Mouse (Mus musculus) spleen, postnatal 14 days (tissue): Measurements from ENCODE around the gene Arhgef19.

Experiments used
- DNase-seq, 2 experiments: peaks; one replicate each; pipeline ENCODE4 v3.0.0; 2021 to 2022; ENCODE audit warnings: low spot score in 2 of 2

The Arhgef19 gene

DNA sequence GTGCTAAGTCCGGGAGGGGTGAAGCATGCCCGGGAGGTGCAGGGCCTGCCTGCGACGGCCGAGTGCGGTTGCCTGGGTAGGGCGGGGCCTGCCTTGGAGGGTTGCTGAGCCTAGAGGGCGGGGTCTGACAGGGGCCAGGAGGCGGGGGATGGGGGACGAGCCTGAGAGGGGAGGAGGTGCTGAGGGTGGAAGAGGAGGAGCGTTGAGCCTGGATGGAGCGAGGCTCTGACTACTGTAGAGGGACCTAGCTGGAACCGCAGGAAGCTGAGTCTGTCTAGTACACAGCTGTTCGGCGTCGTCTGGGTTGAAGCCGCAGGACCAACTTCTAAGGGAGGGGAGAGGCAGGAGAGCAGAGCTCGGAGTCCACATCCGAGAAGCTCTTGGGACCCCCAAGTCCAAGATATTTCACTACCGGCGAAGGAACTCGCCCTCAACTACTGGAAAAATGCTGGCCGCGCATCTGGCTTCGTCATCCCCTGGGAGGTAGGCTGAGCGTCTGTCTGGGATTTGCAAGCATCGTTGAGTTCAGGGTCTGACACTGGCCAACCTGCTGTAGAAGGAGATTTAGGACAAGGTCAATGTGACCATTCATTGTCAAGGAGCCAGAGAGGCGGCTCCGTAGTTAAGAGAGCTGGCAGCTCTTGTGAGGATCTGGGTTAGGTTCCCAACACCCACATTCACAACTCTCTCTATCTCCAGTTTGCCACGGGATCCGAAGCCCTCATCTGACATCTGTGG, at the start of gene Arhgef19:
TSS of gene Arhgef19 (plus strand) at position 112 of the 738 bp plus-strand sequence.
- DNase-seq = peak; percentile 52 to 55

DNA sequence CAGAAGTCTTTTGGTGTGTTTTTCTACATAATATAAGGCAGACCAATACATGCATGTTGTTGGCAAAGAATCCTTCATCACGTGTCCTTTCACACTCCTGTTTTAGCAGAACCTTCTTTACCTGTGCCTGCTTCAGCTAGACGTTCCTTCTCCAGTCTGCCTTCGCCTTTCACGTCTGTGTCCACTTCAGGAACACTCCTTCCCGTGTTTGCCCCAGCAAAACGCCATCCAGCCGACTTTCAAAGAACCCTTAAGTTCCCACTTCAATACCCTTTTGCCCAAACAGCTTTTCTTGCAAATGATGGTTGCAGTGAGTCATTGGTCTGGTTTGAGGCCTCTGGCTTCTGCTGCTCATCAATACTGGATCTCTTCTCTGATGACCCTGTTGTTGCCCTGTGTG, 48.0 kb upstream of the Arhgef19 start:
- DNase-seq = no peak

DNA sequence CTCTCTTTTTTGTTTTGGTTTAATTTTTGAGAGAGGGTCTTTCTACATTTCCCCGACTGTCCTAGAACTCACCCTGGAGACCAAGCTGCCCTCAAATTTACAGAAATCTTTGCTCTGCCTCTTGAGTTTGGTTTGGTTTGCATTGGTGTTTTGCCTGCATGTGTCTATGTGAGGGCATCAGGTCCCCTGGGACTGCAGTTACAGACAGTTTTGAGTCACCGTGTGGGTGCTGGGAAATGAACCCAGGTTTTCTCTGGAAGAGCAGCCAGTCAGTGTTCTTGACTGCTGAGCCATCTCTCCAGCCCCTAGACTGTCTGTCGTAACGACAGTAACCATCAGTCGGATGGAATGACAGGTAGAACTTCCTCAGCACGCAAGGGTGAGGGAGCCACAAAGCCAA, 44.7 kb upstream of the Arhgef19 start:
- DNase-seq = no peak

DNA sequence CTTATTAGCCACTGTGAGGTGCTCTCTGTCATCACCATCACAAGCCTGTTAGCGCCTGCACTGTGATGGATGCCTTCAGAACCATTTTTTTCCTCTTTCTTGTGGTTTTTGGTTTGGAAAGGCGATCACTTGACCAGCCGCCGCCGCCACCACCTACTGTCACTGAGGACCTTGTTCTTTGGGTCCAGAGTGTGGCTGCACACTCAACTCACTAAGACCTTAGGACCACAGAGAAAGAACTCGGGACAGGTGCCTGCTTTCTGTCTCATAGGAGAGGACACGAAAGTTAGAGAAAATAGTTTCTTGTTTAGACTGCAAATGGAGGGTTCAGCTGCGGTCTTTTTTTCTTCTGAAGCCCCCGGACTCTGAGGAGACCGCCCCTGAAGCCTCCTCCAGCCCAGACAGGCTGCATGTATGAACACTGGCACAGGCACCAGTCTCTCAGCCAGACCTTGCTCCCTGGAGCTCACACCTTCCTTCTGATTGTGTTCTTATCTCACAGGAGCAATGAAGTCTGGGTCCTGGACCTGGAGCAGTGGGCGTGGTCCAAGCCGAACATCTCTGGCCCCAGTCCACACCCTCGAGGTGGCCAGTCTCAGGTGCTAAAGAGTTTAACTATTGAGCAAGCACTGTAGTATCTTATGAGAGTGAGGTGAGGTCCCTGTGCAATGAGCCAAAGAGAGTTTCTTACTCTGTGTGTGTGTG, 42.2 kb upstream of the Arhgef19 start:
- no peak for DNase-seq

DNA sequence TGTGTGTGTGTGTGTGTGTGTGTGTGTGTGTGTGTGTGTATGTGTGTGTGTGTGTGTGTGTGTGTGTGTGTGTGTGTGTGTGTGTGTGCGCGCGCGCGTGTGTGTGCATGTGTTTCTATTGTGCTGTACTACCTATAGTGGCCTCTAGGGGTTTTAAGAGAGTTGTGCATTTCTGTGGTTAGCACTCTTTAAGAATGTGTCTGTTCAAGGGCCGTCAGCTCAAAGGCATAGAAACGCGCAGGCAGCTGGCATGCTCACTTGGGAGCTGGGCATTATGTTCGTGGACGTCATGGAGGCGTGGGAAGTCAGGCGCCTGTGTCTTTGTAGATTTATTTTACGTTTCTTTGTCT, 41.6 kb upstream of the Arhgef19 start:
- DNase-seq = no peak

DNA sequence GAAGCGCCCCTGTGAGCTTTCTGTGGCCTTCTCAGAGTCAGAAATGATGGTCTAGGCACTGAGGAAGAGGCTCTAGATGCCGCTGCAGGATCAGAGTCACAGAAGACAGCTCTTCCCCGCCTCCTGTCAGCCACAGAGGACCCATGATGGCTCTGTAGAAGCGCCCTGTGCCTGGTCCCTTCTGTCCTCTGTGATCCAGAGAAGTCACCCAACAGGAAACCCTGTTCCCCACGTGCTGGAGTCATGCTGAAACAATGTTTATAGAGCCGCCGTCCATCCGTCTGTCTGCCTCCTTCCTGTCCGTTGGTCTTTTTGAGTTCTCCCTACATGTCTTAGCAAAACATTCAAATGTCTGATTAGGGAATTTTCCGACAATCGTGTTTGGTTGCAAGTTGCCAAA, 38.4 kb upstream of the Arhgef19 start:
- DNase-seq = no peak

DNA sequence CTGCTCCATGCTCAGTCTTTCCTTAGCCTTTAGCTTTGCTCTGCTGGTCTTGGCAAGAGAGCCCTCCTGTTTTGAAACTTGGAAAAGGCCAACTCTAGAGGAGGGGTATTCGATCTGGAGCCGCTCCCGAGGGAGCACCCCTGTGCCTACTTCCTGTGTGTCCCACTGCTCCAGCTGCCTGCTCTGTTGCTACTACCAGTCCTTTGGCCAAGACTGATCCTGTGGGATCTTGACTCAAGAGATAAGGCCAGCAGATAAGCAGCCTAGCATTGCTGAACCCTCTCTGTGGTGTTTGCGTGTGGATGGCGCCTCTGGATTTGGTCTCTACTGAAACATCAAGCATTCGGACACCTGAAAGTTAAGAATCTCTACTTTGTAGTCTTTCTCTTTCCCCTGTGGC, 37.1 kb upstream of the Arhgef19 start:
- DNase-seq = no peak

DNA sequence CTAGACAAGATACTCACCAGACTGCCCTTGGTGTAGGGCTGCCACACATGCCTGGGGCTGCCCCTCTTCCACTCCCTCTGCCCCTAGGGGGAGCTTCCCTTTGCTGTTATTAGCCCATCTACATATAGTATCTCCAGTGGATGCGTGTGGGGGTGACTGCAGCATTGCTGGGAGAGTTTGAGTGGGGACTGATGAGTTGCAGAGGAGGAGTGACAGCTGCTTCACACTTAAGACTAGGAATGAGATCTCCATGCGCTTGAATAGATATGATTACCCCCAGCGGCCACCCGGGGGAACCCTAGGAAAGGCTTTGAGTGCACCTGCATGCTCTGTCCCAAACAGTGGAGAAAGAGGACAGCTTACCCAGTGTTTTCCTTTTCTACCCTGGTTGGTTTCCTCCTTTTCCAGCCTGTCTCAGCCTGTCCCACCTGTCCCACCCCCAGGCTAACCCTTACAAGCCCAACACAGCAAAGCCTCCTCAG, 34.7 kb upstream of the Arhgef19 start:
- DNase-seq = no peak

DNA sequence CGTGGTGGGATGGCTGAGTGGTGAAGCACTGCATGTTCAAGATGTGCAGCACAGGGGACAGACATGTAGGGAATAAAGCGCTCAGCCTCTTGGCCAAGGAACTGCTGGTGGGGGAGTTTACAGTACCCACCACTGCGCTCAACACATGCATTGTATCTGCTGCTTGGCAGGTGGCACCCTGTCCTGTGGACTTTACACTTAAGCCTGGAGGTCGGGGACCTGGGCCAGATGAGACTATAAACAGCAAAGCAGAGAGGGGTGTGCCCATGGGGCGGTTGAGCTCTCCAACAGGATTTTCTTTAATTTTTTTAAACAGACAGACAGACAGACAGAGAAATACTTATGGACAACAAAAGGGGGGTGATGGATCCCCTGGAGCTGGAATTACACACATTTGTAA, 32.2 kb upstream of the Arhgef19 start:
- DNase-seq = no peak

DNA sequence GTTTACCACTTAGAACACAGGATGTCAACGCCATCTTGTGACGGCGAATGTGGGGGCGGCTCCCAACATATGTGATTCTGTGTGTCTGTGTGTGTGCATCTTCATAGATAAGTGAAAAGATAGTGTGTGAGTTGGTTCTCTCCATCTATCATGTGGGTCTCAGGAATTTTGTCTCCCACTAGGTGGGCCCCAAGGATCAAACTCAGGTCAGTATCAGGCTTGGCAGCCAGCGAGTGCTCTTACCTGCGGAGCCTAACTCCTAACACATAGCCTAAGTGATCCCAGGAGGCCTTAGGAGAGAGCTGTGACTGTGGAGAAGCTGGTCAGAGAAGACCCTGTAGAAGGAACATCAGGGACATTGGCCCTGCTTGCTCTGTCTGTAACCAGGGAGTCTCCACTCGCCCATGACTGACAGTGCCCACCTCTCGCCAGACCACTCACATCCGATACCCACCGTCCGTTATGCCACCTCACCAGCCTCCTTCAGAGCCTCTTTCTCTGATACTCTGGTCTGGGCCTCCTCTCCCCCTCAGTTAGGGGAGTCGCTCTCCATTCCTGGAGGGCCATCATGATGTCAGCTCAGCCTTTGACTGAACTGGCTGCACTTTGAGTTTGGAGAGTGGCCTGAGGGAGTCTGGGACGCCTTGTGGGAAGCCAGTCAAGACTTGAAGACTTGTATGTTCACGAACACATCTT, 28.6 kb upstream of the Arhgef19 start:
- DNase-seq = no peak

DNA sequence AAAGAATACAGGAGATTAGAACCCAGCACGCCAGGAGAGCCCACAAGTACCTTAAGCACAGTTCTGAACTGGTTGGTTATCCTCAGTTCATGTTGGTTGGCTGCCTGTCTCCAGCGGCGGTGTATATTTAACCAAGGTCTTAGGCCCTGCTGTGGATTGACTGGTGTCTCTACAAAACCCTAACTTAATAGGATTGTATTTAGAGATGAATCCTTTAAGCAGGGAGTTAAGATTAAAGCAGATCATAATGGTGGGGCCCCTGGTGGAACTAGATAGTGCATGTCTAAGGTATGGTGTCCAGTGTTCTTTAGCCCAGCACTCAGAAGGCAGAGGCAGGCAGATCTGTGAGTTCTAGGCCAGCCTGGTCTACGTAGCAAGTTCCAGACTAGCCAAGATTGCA, 27.7 kb upstream of the Arhgef19 start:
- DNase-seq = no peak

DNA sequence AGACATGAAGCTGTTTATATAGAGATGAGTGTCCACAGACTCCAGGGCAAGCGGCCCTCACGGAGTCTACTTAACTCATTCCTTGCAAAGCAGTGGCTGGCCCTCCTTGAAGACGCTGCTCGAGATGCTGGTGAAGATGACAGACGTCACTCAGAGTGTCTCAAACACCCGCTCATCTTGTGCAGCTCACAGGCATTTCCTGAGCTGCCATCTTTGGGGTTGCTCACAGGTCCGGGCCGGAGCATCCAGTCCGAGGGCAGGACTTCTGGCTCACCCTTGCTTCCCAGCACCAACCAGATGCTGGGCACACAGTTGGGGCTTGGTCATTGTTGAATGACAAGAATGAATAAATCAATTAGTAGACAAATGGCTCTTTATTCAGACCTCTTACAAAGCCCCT, 26.4 kb upstream of the Arhgef19 start:
- no peak for DNase-seq

DNA sequence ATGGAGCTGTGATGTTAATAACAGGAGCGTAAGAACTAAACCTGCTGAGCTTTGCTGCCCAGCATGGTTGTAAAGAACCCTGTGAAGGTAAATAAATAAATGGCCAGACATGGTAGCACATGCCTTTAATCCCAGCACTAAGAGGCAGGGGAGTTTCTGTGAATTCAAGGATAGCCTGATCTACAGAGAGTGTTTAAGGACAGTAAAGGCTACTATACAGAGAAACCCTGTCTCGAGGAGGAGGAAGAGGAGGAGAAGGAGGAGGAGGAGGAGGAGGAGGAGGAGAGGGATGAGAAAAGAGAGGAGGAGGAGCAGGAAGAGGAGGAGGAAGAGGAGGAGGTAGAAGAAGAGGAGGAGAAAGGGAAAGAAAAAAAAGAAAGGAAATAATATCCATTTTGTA, 26.0 kb upstream of the Arhgef19 start:
- DNase-seq = no peak

DNA sequence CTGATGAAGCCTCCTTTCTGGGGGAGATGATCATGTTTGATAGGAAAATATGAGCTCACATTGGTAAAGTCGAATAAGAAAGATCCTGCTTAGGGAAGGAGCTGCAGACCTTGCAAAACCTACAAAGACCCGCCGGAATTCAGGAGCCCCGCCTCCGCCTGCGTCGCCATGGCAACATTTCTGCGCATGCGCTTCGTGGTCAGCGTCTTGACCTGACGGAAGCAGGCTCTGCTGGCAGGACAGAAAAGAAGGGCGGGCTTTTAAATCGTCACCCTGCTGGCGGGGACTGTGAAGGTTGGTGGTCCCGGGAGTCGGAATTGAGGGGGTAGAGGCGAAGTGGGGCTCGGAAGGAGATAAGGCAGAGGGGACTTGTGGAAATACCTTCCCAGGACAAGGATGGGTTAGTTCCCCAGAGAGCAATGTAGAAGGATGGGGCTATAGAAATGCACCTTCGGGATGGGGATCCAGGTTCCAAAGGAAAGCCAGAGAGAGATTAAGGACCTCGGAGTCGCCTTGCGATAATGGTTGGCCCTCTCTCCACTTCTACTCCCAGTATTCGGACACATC, 25.4 kb upstream of the Arhgef19 start, which contains the start of gene Rsg1:
TSS of gene Rsg1 (plus strand) at position 187 of the 567 bp plus-strand sequence.
- peak; percentile 91 to 93 for DNase-seq

DNA sequence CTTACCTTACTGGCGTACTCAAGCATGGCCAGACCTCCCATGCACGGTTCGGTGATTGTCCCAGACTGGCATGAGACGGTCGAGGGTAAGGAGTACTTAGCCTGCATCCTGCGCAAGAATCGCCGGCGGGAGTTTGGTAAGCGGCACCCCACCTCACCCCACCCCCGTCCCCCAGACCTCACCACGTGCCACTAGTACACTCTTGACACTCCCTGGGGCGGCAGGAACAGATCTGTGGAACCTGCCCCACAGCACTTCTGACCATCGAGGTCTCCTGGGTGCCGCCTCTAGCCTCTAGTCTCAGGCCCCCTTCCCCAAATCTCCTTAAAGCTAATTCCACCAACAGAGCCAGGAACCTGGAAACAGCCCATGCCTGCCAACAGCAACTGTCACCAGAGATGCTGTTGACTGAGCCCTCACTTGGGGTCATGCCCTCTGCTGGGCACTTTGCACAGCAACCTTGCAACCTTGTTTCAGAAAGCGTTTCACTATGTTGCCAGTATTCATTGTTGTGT, 24.9 kb upstream of the Arhgef19 start:
- peak; percentile 37 to 52 for DNase-seq

DNA sequence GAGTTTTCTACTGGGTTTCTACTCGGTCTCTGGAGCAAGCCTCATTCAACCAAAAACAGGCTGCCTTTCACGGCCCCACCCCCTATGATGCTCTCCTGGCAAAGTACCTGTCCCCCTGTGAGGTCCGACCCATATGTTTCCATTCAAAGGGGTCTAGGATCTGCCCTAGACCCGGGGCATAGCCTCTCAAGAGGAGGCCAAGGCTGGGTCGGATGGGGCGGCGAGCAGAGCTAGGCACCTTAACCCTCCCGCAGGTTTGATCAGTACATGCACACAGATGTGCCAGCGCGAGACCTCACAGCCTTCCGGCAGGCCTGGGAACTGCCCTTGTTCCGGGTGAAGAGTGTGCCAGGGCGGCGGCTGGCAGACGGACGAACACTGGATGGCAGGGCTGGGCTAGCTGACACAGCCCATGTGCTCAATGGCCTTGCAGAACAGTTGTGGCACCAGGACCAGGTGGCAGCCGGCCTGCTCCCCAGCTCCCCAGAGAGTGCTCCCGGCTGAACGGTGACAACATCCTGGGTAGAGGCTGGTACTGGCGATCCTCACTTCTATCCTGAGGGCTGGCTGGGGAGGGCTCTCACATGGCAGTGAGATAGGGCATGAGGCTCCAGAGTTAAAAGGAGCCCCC, 19.6 kb upstream of the Arhgef19 start:
- no peak for DNase-seq

DNA sequence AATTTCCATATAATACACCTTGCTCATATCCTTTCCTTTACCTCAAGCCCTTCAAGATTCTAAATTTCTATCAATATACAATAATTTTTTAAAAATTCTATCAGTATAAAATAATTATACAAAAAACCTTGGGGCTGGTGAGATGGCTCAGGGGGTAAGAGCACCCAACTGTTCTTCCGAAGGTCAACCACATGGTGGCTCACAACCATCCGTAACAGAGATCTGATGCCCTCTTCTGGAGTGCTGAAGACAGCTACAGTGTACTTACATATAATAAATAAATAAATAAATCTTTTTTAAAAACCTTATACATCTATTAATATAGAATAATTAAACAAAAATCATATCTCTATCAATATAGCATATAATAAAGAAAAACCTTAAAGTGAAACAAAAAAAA, 17.5 kb upstream of the Arhgef19 start:
- no peak for DNase-seq

DNA sequence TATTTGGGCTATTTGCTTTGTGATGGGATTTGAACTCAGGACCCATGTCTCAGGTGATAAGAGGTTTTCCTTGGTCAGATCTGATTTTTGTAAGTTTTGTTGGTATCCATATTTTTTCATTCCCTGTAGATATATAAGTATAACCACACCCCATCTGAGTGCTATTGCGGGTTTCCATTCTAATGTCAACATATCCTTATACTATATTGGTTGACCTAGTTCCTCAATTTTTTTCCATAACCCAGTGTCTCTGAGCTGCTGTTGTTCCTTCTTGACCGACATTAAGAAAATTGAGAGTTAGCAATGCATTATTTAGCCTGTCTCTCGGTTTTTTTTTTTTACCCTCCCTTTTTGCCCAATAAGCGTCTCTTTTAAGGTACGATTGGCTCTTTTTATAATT, 16.5 kb upstream of the Arhgef19 start:
- DNase-seq = no peak

DNA sequence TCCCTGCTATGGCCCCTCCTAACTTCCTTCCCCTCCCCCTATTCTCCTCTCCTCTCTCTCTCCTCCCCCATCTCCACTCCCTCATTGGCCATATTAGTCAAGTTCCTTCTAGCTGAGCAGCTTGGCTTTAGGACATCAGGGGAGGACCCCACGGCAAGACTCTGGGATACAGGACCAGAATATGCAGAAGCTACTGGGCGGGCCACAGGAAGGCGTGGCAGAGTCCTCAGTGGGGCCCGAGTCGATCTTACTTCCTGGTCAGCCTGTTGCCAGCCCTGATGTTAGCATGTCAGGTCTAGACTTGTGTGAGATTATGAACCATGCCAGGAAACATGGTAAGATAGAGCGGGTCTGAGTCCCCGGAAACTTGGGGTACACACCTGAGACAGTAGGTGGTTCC, 10.6 kb upstream of the Arhgef19 start:
- DNase-seq = no peak

DNA sequence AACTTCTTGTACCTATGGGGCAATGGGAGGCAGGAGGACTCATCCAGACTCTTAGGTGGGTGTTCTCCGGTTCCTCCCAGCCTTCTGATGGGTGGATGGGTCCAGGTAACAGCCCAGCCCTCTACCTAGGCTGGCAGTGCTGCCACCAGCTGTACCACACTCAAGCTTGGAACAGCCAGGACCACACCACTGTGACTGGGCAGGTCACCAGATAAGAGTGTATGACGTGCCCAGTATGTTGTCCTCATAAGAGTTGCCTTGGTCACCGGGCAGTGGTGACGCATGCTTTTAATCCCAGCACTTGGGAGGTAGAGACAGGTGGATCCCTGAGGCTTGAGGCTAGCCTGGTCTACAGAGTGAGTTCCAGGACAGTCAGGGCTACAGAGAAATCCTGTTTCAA, 6.1 kb upstream of the Arhgef19 start:
- DNase-seq = no peak

DNA sequence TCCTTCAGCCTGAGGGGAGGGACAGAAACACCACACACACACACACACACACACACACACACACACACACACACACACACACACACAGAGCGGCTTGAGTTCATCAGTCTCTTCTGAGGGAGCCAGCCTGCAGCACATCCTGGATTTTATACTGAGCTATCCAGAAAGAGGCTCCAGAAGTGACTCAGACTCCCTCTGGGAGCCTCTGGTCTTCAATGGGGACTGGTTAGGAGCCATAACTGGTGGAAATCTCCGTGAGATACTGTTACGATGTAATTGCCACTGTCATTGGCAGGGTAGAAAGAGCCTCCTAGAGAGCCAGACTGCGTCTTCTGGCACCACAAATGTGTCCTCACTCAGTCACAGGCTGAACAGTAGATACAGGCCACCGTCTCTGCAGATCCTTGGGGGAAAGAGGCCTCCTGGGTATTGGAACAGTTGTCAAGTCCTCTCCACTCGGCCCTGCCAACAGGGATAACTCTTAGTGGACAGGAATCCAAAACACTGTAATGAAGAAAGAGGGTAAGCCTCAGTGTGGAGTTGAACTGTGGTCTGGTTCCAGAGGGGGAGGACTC, 3.7 kb upstream of the Arhgef19 start:
- DNase-seq = no peak
